Mouse (Mus musculus) hindbrain, embryonic 13.5 days (tissue): ENCODE measurements at regions not wholly inside any gene's neighbourhood (a gene's known extent, or its start where the extent isn't known, plus 50 kb on each side); places are given as distances from the start of the nearest gene placed in this dataset.

Experiments used
- ATAC-seq: fragments of 200-750 bp; cut with Nextera tagmentation; 2 replicates; pipeline ENCODE4 v1.8.0; 2017; ENCODE audit warnings: moderate TSS enrichment; ENCODE audit not compliant: low FRiP score
- H3K27ac ChIP-seq: fragments of 300-500 bp; sonication (generic); 2 replicates; pipeline ENCODE4 v1.5.1; 2015; ENCODE audit warnings: inconsistent platforms, mild to moderate bottlenecking, moderate library complexity
- H3K27me3 ChIP-seq: fragments of 300-500 bp; sonication (generic); 2 replicates; pipeline ENCODE4 v1.6.1; 2015; ENCODE audit warnings: mild to moderate bottlenecking, inconsistent platforms
- H3K36me3 ChIP-seq: fragments of 300-500 bp; sonication (generic); 2 replicates; pipeline ENCODE4 v1.6.1; 2015; ENCODE audit warnings: mild to moderate bottlenecking, inconsistent platforms
- H3K4me1 ChIP-seq: fragments of 300-500 bp; sonication (generic); replicated peaks from 2 replicates; pipeline ENCODE4 v1.6.1; 2015; ENCODE audit warnings: inconsistent platforms
- H3K4me2 ChIP-seq: fragments of 300-500 bp; sonication (generic); 2 replicates; pipeline ENCODE4 v1.6.1; 2015; ENCODE audit warnings: inconsistent platforms, mild to moderate bottlenecking, moderate library complexity
- H3K4me3 ChIP-seq: fragments of 300-500 bp; sonication (generic); 2 replicates; pipeline ENCODE4 v1.5.1; 2015; ENCODE audit warnings: mild to moderate bottlenecking, inconsistent platforms
- H3K9ac ChIP-seq: fragments of 300-500 bp; sonication (generic); 2 replicates; pipeline ENCODE4 v1.6.1; 2015; ENCODE audit warnings: mild to moderate bottlenecking, inconsistent platforms
- H3K9me3 ChIP-seq: fragments of 300-500 bp; sonication (generic); 2 replicates; pipeline ENCODE4 v1.6.1; 2016; ENCODE audit warnings: inconsistent platforms
- WGBS: fragments of 180-500 bp; shearing (Covaris S2); methylation state at CpG from one replicate; pipeline ENCODE4 v1.1.7; 2015; 5-methylcytosine and 5-hydroxymethylcytosine counted together

GRCm38 (mm10) chr13:78717686-78718431 is 518.3 kb upstream of the Nr2f1 start:
- Histone ChIP-seq H3K4me1 (peaks cover 5% of the 10 kb centered on the region; the same call in 1 of the 2 replicates), H3K36me3 (no peaks in the 10 kb centered on the region), H3K9ac (no peak overlapping the region), H3K27ac (no peak overlapping the region), H3K27me3 (no peaks in the 10 kb centered on the region), H3K4me3 (no peak overlapping the region), H3K9me3 (no peaks in the 10 kb centered on the region), H3K4me2 (no peak overlapping the region)
- 46% methylated on average over 4 of the region's 4 CpGs for WGBS
- 0 out of 2 replicates have a peak, but pooled peaks have one; percentile 24 for ATAC-seq

GRCm38 (mm10) chr13:78717159-78717558 is 517.6 kb upstream of the Nr2f1 start:
- Histone ChIP-seq H3K9ac (no peak overlapping the region), H3K27me3 (no peaks in the 10 kb centered on the region), H3K27ac (no peak overlapping the region), H3K4me3 (no peak overlapping the region), H3K9me3 (no peaks in the 10 kb centered on the region), H3K4me1 (peaks cover 5% of the 10 kb centered on the region; the same call in 1 of the 2 replicates), H3K36me3 (no peaks in the 10 kb centered on the region), H3K4me2 (no peak overlapping the region)
- no peak for ATAC-seq
- WGBS, result 56% methylated on average over 1 of the region's 1 CpGs

- Histone ChIP-seq H3K36me3 (no peaks in the 10 kb centered on the region), H3K27me3 (no peaks in the 10 kb centered on the region), H3K9me3 (no peaks in the 10 kb centered on the region), H3K4me2 (no peak overlapping the region), H3K4me1 (no peaks in the 10 kb centered on the region), H3K4me3 (no peak overlapping the region), H3K27ac (no peak overlapping the region), H3K9ac (no peak overlapping the region)
- no peak for ATAC-seq
- 90% methylated on average over 1 of the region's 1 CpGs for WGBS
These were observed 505.1 kb upstream of the Nr2f1 start for GRCm38 (mm10) chr13:78704693-78705092.

- Histone ChIP-seq H3K4me1 (peaks cover 5% of the 10 kb centered on the region), H3K9ac (no peak overlapping the region), H3K27ac (0 out of 2 replicates have a peak overlapping the region, but pooled peaks have one; percentile 12), H3K4me2 (no peak overlapping the region), H3K27me3 (no peaks in the 10 kb centered on the region), H3K9me3 (no peaks in the 10 kb centered on the region), H3K36me3 (no peaks in the 10 kb centered on the region), H3K4me3 (no peak overlapping the region)
- peak; percentile 69 for ATAC-seq
- 46% methylated on average over 3 of the region's 3 CpGs for WGBS
These were observed 498.4 kb upstream of the Nr2f1 start for GRCm38 (mm10) chr13:78697814-78698519.

GRCm38 (mm10) chr13:78679255-78679895 is 479.8 kb upstream of the Nr2f1 start:
- no peak overlapping the region for H3K27ac ChIP-seq
- peak; percentile 54; the same call in 1 of the 2 replicates for ATAC-seq
- peaks cover 3% of the 10 kb centered on the region; the same call in 1 of the 2 replicates for H3K4me1 ChIP-seq
- no peak overlapping the region for H3K9ac ChIP-seq
- no peak overlapping the region for H3K4me2 ChIP-seq
- H3K4me3 ChIP-seq, result no peak overlapping the region
- no peaks in the 10 kb centered on the region for H3K27me3 ChIP-seq
- WGBS, result 33% methylated on average over 4 of the region's 4 CpGs
- H3K9me3 ChIP-seq, result no peaks in the 10 kb centered on the region
- no peaks in the 10 kb centered on the region for H3K36me3 ChIP-seq

GRCm38 (mm10) chr13:78678241-78678640 is 478.7 kb upstream of the Nr2f1 start:
- Histone ChIP-seq H3K4me2 (no peak overlapping the region), H3K27ac (no peak overlapping the region), H3K9me3 (no peaks in the 10 kb centered on the region), H3K36me3 (no peaks in the 10 kb centered on the region), H3K9ac (no peak overlapping the region), H3K4me3 (no peak overlapping the region), H3K4me1 (peaks cover 3% of the 10 kb centered on the region; the same call in 1 of the 2 replicates), H3K27me3 (no peaks in the 10 kb centered on the region)
- 25% methylated on average over 7 of the region's 7 CpGs for WGBS
- no peak for ATAC-seq

GRCm38 (mm10) chr13:78658285-78658684 is 458.7 kb upstream of the Nr2f1 start:
- no peak overlapping the region for H3K4me3 ChIP-seq
- no peak overlapping the region for H3K4me2 ChIP-seq
- H3K36me3 ChIP-seq, result no peaks in the 10 kb centered on the region
- H3K27ac ChIP-seq, result no peak overlapping the region
- H3K4me1 ChIP-seq, result no peaks in the 10 kb centered on the region
- H3K9ac ChIP-seq, result no peak overlapping the region
- H3K27me3 ChIP-seq, result no peaks in the 10 kb centered on the region
- 95% methylated on average over 7 of the region's 7 CpGs for WGBS
- ATAC-seq, result no peak
- H3K9me3 ChIP-seq, result no peaks in the 10 kb centered on the region

GRCm38 (mm10) chr13:78656766-78657165 is 457.2 kb upstream of the Nr2f1 start:
- H3K27me3 ChIP-seq, result no peaks in the 10 kb centered on the region
- 91% methylated on average over 2 of the region's 2 CpGs for whole genome bisulfite sequencing
- no peaks in the 10 kb centered on the region for H3K36me3 ChIP-seq
- H3K9ac ChIP-seq, result no peak overlapping the region
- no peaks in the 10 kb centered on the region for H3K4me1 ChIP-seq
- H3K4me3 ChIP-seq, result no peak overlapping the region
- no peak for ATAC-seq
- H3K27ac ChIP-seq, result no peak overlapping the region
- no peak overlapping the region for H3K4me2 ChIP-seq
- no peaks in the 10 kb centered on the region for H3K9me3 ChIP-seq

GRCm38 (mm10) chr13:78656196-78656595 is 456.6 kb upstream of the Nr2f1 start:
- H3K36me3 ChIP-seq, result no peaks in the 10 kb centered on the region
- no peak overlapping the region for H3K9ac ChIP-seq
- H3K4me3 ChIP-seq, result no peak overlapping the region
- H3K9me3 ChIP-seq, result no peaks in the 10 kb centered on the region
- ATAC-seq, result no peak
- H3K4me1 ChIP-seq, result no peaks in the 10 kb centered on the region
- H3K27ac ChIP-seq, result no peak overlapping the region
- no peak overlapping the region for H3K4me2 ChIP-seq
- no peaks in the 10 kb centered on the region for H3K27me3 ChIP-seq
- WGBS, result 79% methylated on average over 1 of the region's 1 CpGs

GRCm38 (mm10) chr13:78650824-78651223 is 451.3 kb upstream of the Nr2f1 start:
- no peak overlapping the region for H3K4me2 ChIP-seq
- no peaks in the 10 kb centered on the region for H3K9me3 ChIP-seq
- H3K27ac ChIP-seq, result no peak overlapping the region
- H3K36me3 ChIP-seq, result no peaks in the 10 kb centered on the region
- H3K4me1 ChIP-seq, result no peaks in the 10 kb centered on the region
- no peak overlapping the region for H3K9ac ChIP-seq
- H3K27me3 ChIP-seq, result no peaks in the 10 kb centered on the region
- H3K4me3 ChIP-seq, result no peak overlapping the region
- WGBS, result 65% methylated on average over 1 of the region's 1 CpGs
- ATAC-seq, result no peak

GRCm38 (mm10) chr13:78644556-78644955 is 445.0 kb upstream of the Nr2f1 start:
- 17% methylated on average over 1 of the region's 1 CpGs for WGBS
- Histone ChIP-seq H3K36me3 (no peaks in the 10 kb centered on the region), H3K9me3 (no peaks in the 10 kb centered on the region), H3K27me3 (no peaks in the 10 kb centered on the region), H3K9ac (no peak overlapping the region), H3K4me3 (no peak overlapping the region), H3K27ac (no peak overlapping the region), H3K4me1 (peaks cover 9% of the 10 kb centered on the region), H3K4me2 (no peak overlapping the region)
- ATAC-seq, result no peak

GRCm38 (mm10) chr13:78643023-78643422 is 443.5 kb upstream of the Nr2f1 start:
- Histone ChIP-seq H3K4me3 (no peak overlapping the region), H3K27me3 (no peaks in the 10 kb centered on the region), H3K27ac (no peak overlapping the region), H3K9ac (no peak overlapping the region), H3K4me2 (no peak overlapping the region), H3K4me1 (peaks cover 9% of the 10 kb centered on the region), H3K36me3 (no peaks in the 10 kb centered on the region), H3K9me3 (no peaks in the 10 kb centered on the region)
- WGBS, result under 1% methylated on average over 3 of the region's 3 CpGs
- no peak for ATAC-seq
